Comparison of ENCODE assay signal across 10 mouse cellular contexts in the genomic region with DNA sequence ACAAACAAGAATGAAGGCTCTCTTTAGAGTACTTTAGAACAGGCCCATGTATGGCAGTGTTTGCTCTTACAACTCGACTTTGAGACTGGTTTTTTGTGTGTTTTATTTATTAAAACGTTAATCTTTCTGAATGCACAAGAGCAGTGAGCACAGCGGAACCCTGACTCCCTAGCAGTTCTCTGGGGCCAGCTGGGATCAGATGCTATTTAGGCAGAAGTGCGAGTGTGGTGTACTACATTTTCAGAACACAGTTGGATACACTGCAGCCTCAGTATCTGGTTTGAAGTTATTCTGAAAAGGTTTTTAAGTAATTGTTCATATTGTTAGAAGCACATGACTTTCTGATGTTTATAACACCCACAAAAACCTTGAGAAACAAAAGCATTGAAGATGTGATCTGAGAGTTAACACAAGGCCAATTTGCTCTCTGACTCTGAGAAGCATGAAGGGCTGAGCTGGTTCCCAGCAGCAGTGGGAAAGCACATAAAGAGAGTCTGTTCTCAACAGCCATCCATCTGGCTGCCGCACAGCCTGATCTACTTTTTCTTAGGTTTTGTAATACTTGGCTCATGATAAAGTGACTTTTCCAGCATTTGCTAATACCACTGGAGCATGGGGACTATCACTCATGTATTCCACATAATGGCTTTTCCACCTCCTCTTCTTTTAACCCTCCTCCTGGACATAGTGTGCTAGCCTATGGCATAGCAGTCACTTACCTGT. TPM values are rescaled to one million over a fixed set of nuclear protein-coding genes. Genes with fewer than 3 reads are reported as not detected.
DNase-seq lines count a peak whose midpoint lies in the region; ATAC-seq and TF ChIP-seq lines count a peak whose summit lies in the region.
"Had no signal": no experiment of that assay in that cellular context is flagged by ENCODE, and none has a peak within 500 bp of the region (broad histone marks: within the 10 kb centered on the region; RNA-seq: fewer than 3 reads in every experiment).

No protein-coding gene starts in this region.

- no peak for ATAC-seq in forebrain, embryonic 11.5 days (replicated peaks; ENCODE audit: low FRiP score)
- no peak for ATAC-seq in forebrain, embryonic 14.5 days
- ATAC-seq in intestine, embryonic 16.5 days, result no peak

- TF ChIP-seq POLR2A in cerebellum, adult 2 months (IDR thresholded peaks at IDR 0.05; ENCODE audit: borderline replicate concordance, insufficient read depth, low read length), result no peak

- H3K36me3 ChIP-seq in forebrain, embryonic 11.5 days (ENCODE audit: control insufficient read depth, insufficient read depth, low read length), result peaks cover 2% of the 10 kb centered on the region; the same call in 1 of the 2 replicates
- peaks cover 64% of the 10 kb centered on the region for H3K36me3 ChIP-seq in forebrain, embryonic 14.5 days (ENCODE audit: control insufficient read depth, insufficient read depth, low read length)
- no peaks in the 10 kb centered on the region; the same call in 1 of the 2 replicates for H3K36me3 ChIP-seq in intestine, embryonic 16.5 days (ENCODE audit: control insufficient read depth, insufficient read depth, low read length)

- H3K4me1 ChIP-seq in forebrain, embryonic 11.5 days (replicated peaks; ENCODE audit: control insufficient read depth, insufficient read depth, low read length), result no peaks in the 10 kb centered on the region
- H3K4me1 ChIP-seq in forebrain, embryonic 14.5 days (ENCODE audit: control insufficient read depth, insufficient read depth, low read length), result no peaks in the 10 kb centered on the region
- no peaks in the 10 kb centered on the region for H3K4me1 ChIP-seq in intestine, embryonic 16.5 days (ENCODE audit: control insufficient read depth, insufficient read depth, low read length)
- H3K4me1 ChIP-seq in cerebellum, adult 2 months (ENCODE audit: control insufficient read depth, insufficient read depth, low read length), result no peaks in the 10 kb centered on the region
- H3K4me1 ChIP-seq: midbrain, embryonic 10.5 days had no signal

- DNase-seq in forebrain, embryonic 11.5 days (ENCODE audit: low spot score), result peak; percentile 19
- DNase-seq in forebrain, embryonic 14.5 days (ENCODE audit: low spot score), result no peak
- peak; percentile 60 to 66 for DNase-seq in layer of hippocampus, adult 2 months (ENCODE audit: low spot score in 2 of 2)
- no peak for DNase-seq in layer of hippocampus, postnatal 10 days (ENCODE audit: low spot score in 2 of 2)
- peak; percentile 83 for DNase-seq in skeletal muscle tissue, adult 2 months (ENCODE audit: low read depth, low spot score)
- DNase-seq in cerebellum, adult 2 months, result no peak
- no peak for DNase-seq in kidney, adult 11 months
- DNase-seq: right cerebral cortex, adult 18-20 months had no signal

- H3K9me3 ChIP-seq in forebrain, embryonic 11.5 days (ENCODE audit: control insufficient read depth, low read length), result no peaks in the 10 kb centered on the region
- no peaks in the 10 kb centered on the region for H3K9me3 ChIP-seq in forebrain, embryonic 14.5 days (replicated peaks; ENCODE audit: control insufficient read depth, low read length)
- no peaks in the 10 kb centered on the region for H3K9me3 ChIP-seq in intestine, embryonic 16.5 days (ENCODE audit: control insufficient read depth, low read length)
- H3K9me3 ChIP-seq: midbrain, embryonic 10.5 days had no signal

- no peak for TF ChIP-seq CTCF in layer of hippocampus, adult 2 months (conservative IDR thresholded peaks at IDR 0.05)
- no peak for TF ChIP-seq CTCF in cerebellum, adult 2 months (IDR thresholded peaks at IDR 0.05; ENCODE audit: borderline replicate concordance, insufficient read depth, low read depth, low read length)

- H3K4me2 ChIP-seq in forebrain, embryonic 11.5 days (ENCODE audit: low read depth, low read length, severe bottlenecking), result no peak overlapping the region
- no peak overlapping the region for H3K4me2 ChIP-seq in forebrain, embryonic 14.5 days (ENCODE audit: low read length)
- H3K4me2 ChIP-seq in intestine, embryonic 16.5 days (ENCODE audit: low read depth, low read length), result no peak overlapping the region

- H3K27ac ChIP-seq in forebrain, embryonic 11.5 days (ENCODE audit: low read depth, low read length), result no peak overlapping the region
- no peak overlapping the region for H3K27ac ChIP-seq in forebrain, embryonic 14.5 days (ENCODE audit: low read depth, low read length)
- H3K27ac ChIP-seq in layer of hippocampus, adult 2 months, result peak overlapping the region; percentile 91
- H3K27ac ChIP-seq in intestine, embryonic 16.5 days (ENCODE audit: low read length), result 0 out of 2 replicates have a peak overlapping the region, but pooled peaks have one; percentile 10
- H3K27ac ChIP-seq in cerebellum, adult 2 months (ENCODE audit: insufficient read depth, low read length), result no peak overlapping the region; the same call in 1 of the 2 replicates
- H3K27ac ChIP-seq: midbrain, embryonic 10.5 days had no signal

- H3K27me3 ChIP-seq in forebrain, embryonic 11.5 days (ENCODE audit: control insufficient read depth, insufficient read depth, low read length), result no peaks in the 10 kb centered on the region
- H3K27me3 ChIP-seq in forebrain, embryonic 14.5 days (replicated peaks; ENCODE audit: control insufficient read depth, insufficient read depth, low read length), result no peaks in the 10 kb centered on the region
- H3K27me3 ChIP-seq in intestine, embryonic 16.5 days (replicated peaks; ENCODE audit: control insufficient read depth, insufficient read depth, low read length), result no peaks in the 10 kb centered on the region
- H3K27me3 ChIP-seq in cerebellum, adult 2 months (ENCODE audit: control insufficient read depth, insufficient read depth, low read length), result no peaks in the 10 kb centered on the region

- no peak overlapping the region for H3K4me3 ChIP-seq in forebrain, embryonic 11.5 days (ENCODE audit: low read depth, low read length)
- H3K4me3 ChIP-seq in forebrain, embryonic 14.5 days (ENCODE audit: low read depth, low read length), result no peak overlapping the region
- no peak overlapping the region for H3K4me3 ChIP-seq in layer of hippocampus, adult 2 months
- H3K4me3 ChIP-seq in intestine, embryonic 16.5 days (ENCODE audit: low read length), result no peak overlapping the region
- no peak overlapping the region for H3K4me3 ChIP-seq in cerebellum, adult 2 months (replicated peaks; ENCODE audit: insufficient read depth, low read depth, low read length)
- H3K4me3 ChIP-seq: midbrain, embryonic 10.5 days had no signal

- WGBS in forebrain, embryonic 11.5 days, result 89% methylated on average over 5 of the region's 5 CpGs
- 86% methylated on average over 5 of the region's 5 CpGs for WGBS in forebrain, embryonic 14.5 days
- 63% methylated on average over 5 of the region's 5 CpGs for WGBS in intestine, embryonic 16.5 days
- 73% methylated on average over 5 of the region's 5 CpGs for WGBS in cerebellum, adult 2 months

- no peak overlapping the region for H3K9ac ChIP-seq in forebrain, embryonic 11.5 days (ENCODE audit: low read length)
- H3K9ac ChIP-seq in forebrain, embryonic 14.5 days (ENCODE audit: low read length), result no peak overlapping the region
- no peak overlapping the region for H3K9ac ChIP-seq in intestine, embryonic 16.5 days (ENCODE audit: low read depth, low read length)

RNA-seq across cellular contexts. Expression of gene Tes3-ps, which starts 32.3 kb away (rescaled TPM):
- polyA plus RNA-seq in forebrain, embryonic 11.5 days (2014; fragmentation: Nextera tagmentation; extraction: Ambion mirVana), result 1.2 and 1.5 TPM in 2 replicates
- 0.44 and 0.59 TPM in 2 replicates for polyA plus RNA-seq in forebrain, embryonic 14.5 days (2014; fragmentation: Nextera tagmentation; extraction: Ambion mirVana)
- 1 to 10 TPM in 1 of 2 experiments, under 1 TPM in 1; 0.79 to 1.7 TPM for total RNA-seq in layer of hippocampus, adult 2 months (2021)
- 1 to 10 TPM; 1.5 to 1.8 TPM for total RNA-seq in layer of hippocampus, postnatal 10 days (2021)
- polyA plus RNA-seq in intestine, embryonic 16.5 days (2015; fragmentation: Nextera tagmentation; extraction: Ambion mirVana), result 0.56 and 0.67 TPM in 2 replicates
- 0.39 and 0.40 TPM in 2 replicates for polyA plus RNA-seq in cerebellum, adult 2 months (2012; rRNA removed)

RNA-seq across cellular contexts. Expression of gene Ippk, which starts 39.8 kb away (rescaled TPM):
- 16.6 and 16.9 TPM in 2 replicates for polyA plus RNA-seq in forebrain, embryonic 11.5 days (2014; fragmentation: Nextera tagmentation; extraction: Ambion mirVana)
- polyA plus RNA-seq in forebrain, embryonic 14.5 days (2014; fragmentation: Nextera tagmentation; extraction: Ambion mirVana), result 12.6 and 16.5 TPM in 2 replicates
- total RNA-seq in layer of hippocampus, adult 2 months (2021), result 10 to 100 TPM; 33.1 to 41.0 TPM
- 10 to 100 TPM; 16.4 to 16.8 TPM for total RNA-seq in layer of hippocampus, postnatal 10 days (2021)
- polyA plus RNA-seq in intestine, embryonic 16.5 days (2015; fragmentation: Nextera tagmentation; extraction: Ambion mirVana), result 18.0 and 19.9 TPM in 2 replicates
- 11.3 and 12.8 TPM in 2 replicates for polyA plus RNA-seq in cerebellum, adult 2 months (2012; rRNA removed)

RNA-seq across cellular contexts. Expression of gene Ecm2, which starts 43.8 kb away (rescaled TPM):
- polyA plus RNA-seq in forebrain, embryonic 11.5 days (2014; fragmentation: Nextera tagmentation; extraction: Ambion mirVana), result 0.76 and 0.80 TPM in 2 replicates
- 0.80 and 1.2 TPM in 2 replicates for polyA plus RNA-seq in forebrain, embryonic 14.5 days (2014; fragmentation: Nextera tagmentation; extraction: Ambion mirVana)
- total RNA-seq in layer of hippocampus, adult 2 months (2021), result 1 to 10 TPM; 6.5 to 8.1 TPM
- total RNA-seq in layer of hippocampus, postnatal 10 days (2021), result 1 to 10 TPM; 3.0 to 3.4 TPM
- polyA plus RNA-seq in intestine, embryonic 16.5 days (2015; fragmentation: Nextera tagmentation; extraction: Ambion mirVana), result 0.62 and 0.82 TPM in 2 replicates
- 4.3 and 5.1 TPM in 2 replicates for polyA plus RNA-seq in cerebellum, adult 2 months (2012; rRNA removed)

Comparison
In these comparisons a context has a peak if more than half of its experiments do, and no peak if none do; other contexts are left out.
1. DNase-seq: peak in forebrain, embryonic 11.5 days (single experiment), layer of hippocampus, adult 2 months (2 of 2) and skeletal muscle tissue, adult 2 months (single experiment); none in forebrain, embryonic 14.5 days (single experiment), layer of hippocampus, postnatal 10 days (0 of 2), cerebellum, adult 2 months (0 of 2) and kidney, adult 11 months (single experiment).
2. H3K27ac ChIP-seq: peak in layer of hippocampus, adult 2 months (single experiment) and intestine, embryonic 16.5 days (single experiment); none in forebrain, embryonic 11.5 days (single experiment), forebrain, embryonic 14.5 days (single experiment) and cerebellum, adult 2 months (single experiment).